Mouse (Mus musculus): ENCODE measurements around the gene Olfr1350. TPM values are rescaled to one million over a fixed set of nuclear protein-coding genes. Genes with fewer than 3 reads are reported as not detected.

The Olfr1350 gene
- polyA plus RNA-seq (2017; shearing (Covaris generic)): not detected

GRCm38 (mm10) chr7:6564541-6564940 is at the start of gene Olfr1350:
Gene Olfr1350, plus strand, starts transcription at chr7:6564841.

GRCm38 (mm10) chr7:6522850-6523249 is 41.8 kb upstream of the Olfr1350 start, which contains the start of gene Olfr1349:
Gene Olfr1349, minus strand, starts transcription at chr7:6522950.

Other genes starting within 250 kb of the Olfr1350 start
- 0.22 TPM for gene Zfp583, start 233.6 kb upstream of the Olfr1350 start, polyA plus RNA-seq (2017; shearing (Covaris generic))
- 0.91 TPM for gene Gm3854, start 221.1 kb upstream of the Olfr1350 start, polyA plus RNA-seq (2017; shearing (Covaris generic))
- 2.3 TPM for gene Zfp78, start 201.6 kb upstream of the Olfr1350 start, polyA plus RNA-seq (2017; shearing (Covaris generic))
- 9.2 TPM for gene Zfp28, start 181.5 kb upstream of the Olfr1350 start, polyA plus RNA-seq (2017; shearing (Covaris generic))
- not detected for gene Smim17, start 166.1 kb upstream of the Olfr1350 start, polyA plus RNA-seq (2017; shearing (Covaris generic))
- gene Gm20715, start 154.6 kb upstream of the Olfr1350 start, polyA plus RNA-seq (2017; shearing (Covaris generic)): not detected
- gene Olfr1344, start 126.2 kb upstream of the Olfr1350 start, polyA plus RNA-seq (2017; shearing (Covaris generic)): not detected
- 0.06 TPM for gene Olfr1336, start 108.7 kb upstream of the Olfr1350 start, polyA plus RNA-seq (2017; shearing (Covaris generic))
- not detected for gene Olfr1346, start 97.7 kb upstream of the Olfr1350 start, polyA plus RNA-seq (2017; shearing (Covaris generic))
- gene Olfr5, start 77.9 kb upstream of the Olfr1350 start, polyA plus RNA-seq (2017; shearing (Covaris generic)): not detected
- gene Olfr1347, start 65.1 kb upstream of the Olfr1350 start, polyA plus RNA-seq (2017; shearing (Covaris generic)): not detected
- not detected for gene Olfr1348, start 56.1 kb upstream of the Olfr1350 start, polyA plus RNA-seq (2017; shearing (Covaris generic))
- gene Olfr1349, start 41.9 kb upstream of the Olfr1350 start, polyA plus RNA-seq (2017; shearing (Covaris generic)): not detected
- gene Zim1, start 131.6 kb downstream of the Olfr1350 start, polyA plus RNA-seq (2017; shearing (Covaris generic)): not detected
- not detected for gene Peg3, start 165.6 kb downstream of the Olfr1350 start, polyA plus RNA-seq (2017; shearing (Covaris generic))
- not detected for gene Usp29, start 165.7 kb downstream of the Olfr1350 start, polyA plus RNA-seq (2017; shearing (Covaris generic))